Mouse (Mus musculus): ENCODE measurements at regions not wholly inside any gene's neighbourhood (a gene's known extent, or its start where the extent isn't known, plus 50 kb on each side); places are given as distances from the start of the nearest gene placed in this dataset.
A peak's percentile ranks its signal among the peaks of the same experiment; 100 is the strongest.

- H3K27me3 ChIP-seq (ENCODE audit: control insufficient read depth, insufficient read depth, low read length, poor library complexity, severe bottlenecking), result no peaks in the 10 kb centered on the region
- no peak overlapping the region for H3K4me3 ChIP-seq (ENCODE audit: low read depth, low read length)
- no peak overlapping the region for H3K9ac ChIP-seq (ENCODE audit: low read depth, poor library complexity, severe bottlenecking)
- no peaks in the 10 kb centered on the region for H3K4me1 ChIP-seq (ENCODE audit: control insufficient read depth, insufficient read depth, low read length)
- no peaks in the 10 kb centered on the region; the same call in 1 of the 2 replicates for H3K9me3 ChIP-seq (replicated peaks; ENCODE audit: control insufficient read depth, insufficient read depth, low read length, poor library complexity, severe bottlenecking)
- no peak overlapping the region for H3K27ac ChIP-seq (ENCODE audit: insufficient read depth, low read length)
- H3K36me3 ChIP-seq (ENCODE audit: control insufficient read depth, insufficient read depth, low read length, poor library complexity, severe bottlenecking), result no peaks in the 10 kb centered on the region
- TF ChIP-seq EP300 (IDR thresholded peaks at IDR 0.05; ENCODE audit: insufficient read depth, low read depth, low read length) (no peak), CTCF (IDR thresholded peaks at IDR 0.05; ENCODE audit: low read depth, low read length) (no peak), POLR2A (IDR thresholded peaks at IDR 0.05; ENCODE audit: insufficient read depth, low read length) (no peak)
Measured at GRCm38 (mm10) chr3:41217770-41218169, 134.9 kb upstream of the Pgrmc2 start.

DNA sequence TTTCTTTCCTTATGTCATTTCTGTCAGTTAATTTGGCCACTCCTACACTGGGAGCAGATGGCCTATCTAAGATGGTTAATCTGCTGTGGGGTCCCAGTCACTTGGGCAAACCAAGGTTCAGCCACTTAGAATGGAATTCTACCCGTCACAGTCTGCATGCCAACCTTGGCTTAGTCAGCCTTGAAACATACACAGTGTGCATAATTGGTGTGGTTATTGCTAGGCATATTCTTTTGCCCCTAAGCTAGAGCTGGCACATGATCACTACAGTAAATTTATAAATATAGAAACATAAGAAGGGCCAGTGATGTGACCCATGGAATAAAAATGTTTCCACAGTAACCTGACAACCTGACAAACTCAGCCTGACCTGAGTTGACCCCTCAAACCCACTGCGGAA is 130.7 kb upstream of the Pgrmc2 start:
- H3K9ac ChIP-seq (ENCODE audit: low read depth, poor library complexity, severe bottlenecking), result no peak overlapping the region
- H3K36me3 ChIP-seq (ENCODE audit: control insufficient read depth, insufficient read depth, low read length, poor library complexity, severe bottlenecking), result no peaks in the 10 kb centered on the region
- TF ChIP-seq CTCF (IDR thresholded peaks at IDR 0.05; ENCODE audit: low read depth, low read length), result no peak
- no peak for TF ChIP-seq EP300 (IDR thresholded peaks at IDR 0.05; ENCODE audit: insufficient read depth, low read depth, low read length)
- TF ChIP-seq POLR2A (IDR thresholded peaks at IDR 0.05; ENCODE audit: insufficient read depth, low read length), result no peak
- H3K4me1 ChIP-seq (ENCODE audit: control insufficient read depth, insufficient read depth, low read length), result no peaks in the 10 kb centered on the region
- no peaks in the 10 kb centered on the region; the same call in 1 of the 2 replicates for H3K9me3 ChIP-seq (replicated peaks; ENCODE audit: control insufficient read depth, insufficient read depth, low read length, poor library complexity, severe bottlenecking)
- no peak overlapping the region for H3K4me3 ChIP-seq (ENCODE audit: low read depth, low read length)
- H3K27me3 ChIP-seq (ENCODE audit: control insufficient read depth, insufficient read depth, low read length, poor library complexity, severe bottlenecking), result no peaks in the 10 kb centered on the region
- no peak overlapping the region for H3K27ac ChIP-seq (ENCODE audit: insufficient read depth, low read length)

DNA sequence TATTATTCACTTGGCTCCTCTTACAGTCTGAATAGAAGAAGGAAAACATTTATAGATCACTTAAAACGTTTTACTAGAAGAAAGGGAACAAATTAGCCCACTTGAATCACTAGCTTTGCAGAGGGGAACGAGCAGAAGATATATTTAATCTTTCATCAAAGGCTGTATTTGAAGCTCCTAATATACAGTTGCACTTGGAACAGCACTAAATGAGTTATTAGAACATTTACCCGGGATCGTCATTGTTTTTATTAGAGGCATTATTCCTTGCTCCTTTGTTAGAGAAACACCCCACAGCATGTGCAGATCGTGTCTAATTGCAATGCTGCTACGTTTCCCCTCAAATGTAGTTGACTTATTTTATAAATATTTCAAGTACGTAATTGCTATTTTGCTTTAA is 127.5 kb upstream of the Pgrmc2 start:
- H3K27me3 ChIP-seq (ENCODE audit: control insufficient read depth, insufficient read depth, low read length, poor library complexity, severe bottlenecking), result no peaks in the 10 kb centered on the region
- no peaks in the 10 kb centered on the region for H3K36me3 ChIP-seq (ENCODE audit: control insufficient read depth, insufficient read depth, low read length, poor library complexity, severe bottlenecking)
- no peaks in the 10 kb centered on the region for H3K9me3 ChIP-seq (replicated peaks; ENCODE audit: control insufficient read depth, insufficient read depth, low read length, poor library complexity, severe bottlenecking)
- no peak overlapping the region for H3K4me3 ChIP-seq (ENCODE audit: low read depth, low read length)
- no peak for TF ChIP-seq CTCF (IDR thresholded peaks at IDR 0.05; ENCODE audit: low read depth, low read length)
- no peaks in the 10 kb centered on the region for H3K4me1 ChIP-seq (ENCODE audit: control insufficient read depth, insufficient read depth, low read length)
- H3K27ac ChIP-seq (ENCODE audit: insufficient read depth, low read length), result no peak overlapping the region
- H3K9ac ChIP-seq (ENCODE audit: low read depth, poor library complexity, severe bottlenecking), result no peak overlapping the region

GRCm38 (mm10) chr3:41202895-41203294 is 120.0 kb upstream of the Pgrmc2 start:
- H3K9ac ChIP-seq (ENCODE audit: low read depth, poor library complexity, severe bottlenecking), result no peak overlapping the region
- H3K9me3 ChIP-seq (replicated peaks; ENCODE audit: control insufficient read depth, insufficient read depth, low read length, poor library complexity, severe bottlenecking), result no peaks in the 10 kb centered on the region
- no peak overlapping the region for H3K4me3 ChIP-seq (ENCODE audit: low read depth, low read length)
- TF ChIP-seq EP300 (IDR thresholded peaks at IDR 0.05; ENCODE audit: insufficient read depth, low read depth, low read length) (no peak), POLR2A (IDR thresholded peaks at IDR 0.05; ENCODE audit: insufficient read depth, low read length) (no peak), CTCF (IDR thresholded peaks at IDR 0.05; ENCODE audit: low read depth, low read length) (no peak)
- no peaks in the 10 kb centered on the region for H3K27me3 ChIP-seq (ENCODE audit: control insufficient read depth, insufficient read depth, low read length, poor library complexity, severe bottlenecking)
- H3K27ac ChIP-seq (ENCODE audit: insufficient read depth, low read length), result no peak overlapping the region
- no peaks in the 10 kb centered on the region for H3K4me1 ChIP-seq (ENCODE audit: control insufficient read depth, insufficient read depth, low read length)
- H3K36me3 ChIP-seq (ENCODE audit: control insufficient read depth, insufficient read depth, low read length, poor library complexity, severe bottlenecking), result no peaks in the 10 kb centered on the region

DNA sequence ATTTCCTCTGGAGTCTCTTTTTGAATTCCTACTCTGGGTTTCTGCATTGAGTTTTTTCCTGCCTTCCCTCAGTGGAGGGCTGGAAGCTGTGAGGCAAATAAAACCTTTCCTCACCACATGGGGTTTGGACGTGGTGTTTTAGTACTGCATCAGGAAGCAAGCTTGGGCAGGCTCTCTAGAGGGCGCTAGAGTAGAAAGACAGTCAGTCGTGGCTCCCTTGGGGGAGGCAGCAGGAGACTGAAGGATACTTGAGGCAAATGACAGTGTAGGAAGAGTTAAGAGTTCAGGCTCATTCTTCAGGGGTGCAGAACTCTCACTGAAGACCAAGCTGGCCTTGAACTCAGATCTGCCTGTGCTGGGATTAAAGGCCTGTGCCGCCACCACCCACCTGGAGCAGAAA is 118.9 kb upstream of the Pgrmc2 start:
- no peaks in the 10 kb centered on the region for H3K9me3 ChIP-seq (replicated peaks; ENCODE audit: control insufficient read depth, insufficient read depth, low read length, poor library complexity, severe bottlenecking)
- no peaks in the 10 kb centered on the region for H3K36me3 ChIP-seq (ENCODE audit: control insufficient read depth, insufficient read depth, low read length, poor library complexity, severe bottlenecking)
- no peaks in the 10 kb centered on the region for H3K4me1 ChIP-seq (ENCODE audit: control insufficient read depth, insufficient read depth, low read length)
- H3K27me3 ChIP-seq (ENCODE audit: control insufficient read depth, insufficient read depth, low read length, poor library complexity, severe bottlenecking), result no peaks in the 10 kb centered on the region
- TF ChIP-seq CTCF (IDR thresholded peaks at IDR 0.05; ENCODE audit: low read depth, low read length), result peak; percentile 81
- no peak for TF ChIP-seq POLR2A (IDR thresholded peaks at IDR 0.05; ENCODE audit: insufficient read depth, low read length)
- no peak overlapping the region for H3K9ac ChIP-seq (ENCODE audit: low read depth, poor library complexity, severe bottlenecking)
- H3K27ac ChIP-seq (ENCODE audit: insufficient read depth, low read length), result no peak overlapping the region
- H3K4me3 ChIP-seq (ENCODE audit: low read depth, low read length), result no peak overlapping the region

- H3K9ac ChIP-seq (ENCODE audit: low read depth, poor library complexity, severe bottlenecking), result no peak overlapping the region
- no peaks in the 10 kb centered on the region for H3K27me3 ChIP-seq (ENCODE audit: control insufficient read depth, insufficient read depth, low read length, poor library complexity, severe bottlenecking)
- H3K4me1 ChIP-seq (ENCODE audit: control insufficient read depth, insufficient read depth, low read length), result no peaks in the 10 kb centered on the region
- no peak overlapping the region for H3K4me3 ChIP-seq (ENCODE audit: low read depth, low read length)
- no peaks in the 10 kb centered on the region for H3K9me3 ChIP-seq (replicated peaks; ENCODE audit: control insufficient read depth, insufficient read depth, low read length, poor library complexity, severe bottlenecking)
- H3K36me3 ChIP-seq (ENCODE audit: control insufficient read depth, insufficient read depth, low read length, poor library complexity, severe bottlenecking), result no peaks in the 10 kb centered on the region
- TF ChIP-seq EP300 (IDR thresholded peaks at IDR 0.05; ENCODE audit: insufficient read depth, low read depth, low read length) (no peak), POLR2A (IDR thresholded peaks at IDR 0.05; ENCODE audit: insufficient read depth, low read length) (no peak), CTCF (IDR thresholded peaks at IDR 0.05; ENCODE audit: low read depth, low read length) (no peak)
- H3K27ac ChIP-seq (ENCODE audit: insufficient read depth, low read length), result no peak overlapping the region
Measured at GRCm38 (mm10) chr3:41200026-41200425, 117.2 kb upstream of the Pgrmc2 start.
